Mouse (Mus musculus) thymus, postnatal 36 days (tissue): ENCODE results near the gene Ptprm.

Experiments used
- DNase-seq, 2 experiments: peaks; one replicate each; pipeline ENCODE4 v3.0.0; 2022; ENCODE audit warnings: mixed read lengths in 2 of 2

Gene Ptprm

GRCm38 (mm10) chr17:67209676-67210344, 144.4 kb downstream of the Ptprm start:
- DNase-seq: no peak

DNA sequence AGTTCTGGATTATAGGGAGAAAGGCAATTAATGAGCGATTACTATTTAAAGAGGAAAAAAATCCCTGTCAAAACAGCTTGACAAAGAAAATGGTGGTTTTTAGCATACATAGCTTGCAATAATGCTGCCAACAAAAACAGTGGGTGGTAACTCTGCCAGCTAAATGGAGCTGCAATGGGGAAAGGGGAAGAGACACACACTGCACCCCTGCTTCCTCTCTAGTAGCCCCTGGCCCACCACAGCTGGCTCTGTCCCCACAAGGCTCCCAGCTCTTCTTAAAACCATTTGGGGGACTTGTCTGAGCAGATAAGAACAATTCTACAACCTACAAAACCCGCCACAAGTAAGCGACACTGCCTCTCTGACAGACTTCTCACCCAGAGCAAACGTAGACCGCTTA, 145.7 kb downstream of the Ptprm start:
- no peak for DNase-seq

- DNase-seq: no peak
These were observed 147.3 kb downstream of the Ptprm start for GRCm38 (mm10) chr17:67206984-67207383.

DNA sequence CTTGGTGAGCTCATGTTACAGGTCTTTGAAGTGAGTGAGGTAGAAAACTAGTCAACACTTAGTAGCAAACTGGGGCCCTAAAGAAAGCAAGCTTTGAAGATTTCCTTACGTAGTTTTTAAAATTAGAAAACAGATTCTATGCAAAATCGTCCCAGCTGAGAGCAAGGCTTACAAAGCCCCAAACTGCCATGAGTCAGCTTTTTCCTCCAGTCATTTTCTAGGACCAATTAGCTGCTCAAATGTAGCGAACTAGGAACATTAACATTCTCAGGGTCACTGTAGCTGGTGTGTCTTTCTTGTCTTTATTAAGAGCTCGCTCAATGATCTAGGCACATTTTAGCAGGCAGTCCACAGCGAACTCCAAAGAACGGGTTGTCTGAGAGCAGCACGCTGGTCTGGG, 153.1 kb downstream of the Ptprm start:
- DNase-seq: no peak

GRCm38 (mm10) chr17:67193728-67194127, 160.5 kb downstream of the Ptprm start:
- no peak for DNase-seq

DNA sequence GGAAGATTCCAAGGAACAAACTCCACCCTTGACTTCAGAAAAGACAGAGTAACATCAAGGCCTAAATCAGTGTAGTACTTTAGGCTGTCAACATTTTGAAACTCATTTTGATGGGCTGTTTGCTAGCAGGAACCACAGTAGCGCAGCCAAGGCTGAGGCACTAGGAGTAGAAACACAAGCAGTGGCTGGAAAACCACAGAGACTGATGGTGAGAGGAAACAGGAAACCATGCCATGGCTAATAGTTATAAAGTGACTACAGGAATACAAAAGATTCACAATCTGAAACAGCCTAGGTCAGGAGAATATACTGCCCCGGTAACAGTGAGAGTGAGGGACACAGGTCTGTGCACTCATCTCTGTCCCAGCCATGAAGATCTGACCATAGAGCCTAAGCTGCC, 165.7 kb downstream of the Ptprm start:
- DNase-seq: no peak

GRCm38 (mm10) chr17:67186879-67187278, 167.4 kb downstream of the Ptprm start:
- no peak for DNase-seq

DNA sequence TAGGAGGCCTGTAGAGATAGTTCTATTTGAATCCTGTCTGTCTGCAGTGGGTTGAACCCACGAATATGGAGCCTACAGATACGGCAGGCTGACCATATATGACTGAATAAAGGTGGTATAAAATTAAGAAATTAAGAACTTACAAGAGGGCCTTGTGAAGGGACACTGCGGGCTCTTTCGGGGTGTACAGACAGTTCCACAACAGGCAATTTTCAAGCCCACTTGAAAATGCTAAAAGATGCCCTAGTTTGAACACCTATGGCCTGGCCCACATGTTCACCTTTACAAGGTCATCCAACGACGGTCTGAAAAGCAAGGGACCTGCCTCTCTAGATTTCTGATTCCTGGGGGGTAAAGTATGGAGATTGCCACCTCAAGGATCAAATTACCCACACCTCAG, 168.3 kb downstream of the Ptprm start:
- DNase-seq: no peak

DNA sequence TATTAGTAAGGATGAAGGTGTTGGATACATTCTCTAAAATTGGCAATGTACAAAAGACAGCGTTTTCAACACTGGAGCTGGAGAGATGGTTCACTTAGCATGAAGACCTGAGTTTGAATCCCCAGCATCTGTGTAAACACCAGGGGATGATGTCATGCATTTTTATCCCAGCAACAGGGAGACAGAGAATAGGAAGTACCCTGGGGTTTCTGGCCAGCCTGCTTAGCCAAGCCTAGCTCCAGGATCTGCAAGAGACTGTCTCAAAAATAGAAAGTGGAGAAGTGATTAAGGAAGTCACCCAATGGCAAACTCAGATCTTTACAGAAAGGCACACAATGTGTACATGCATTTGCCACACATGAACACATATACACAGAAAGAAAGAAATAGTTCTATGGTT, 174.8 kb downstream of the Ptprm start:
- no peak for DNase-seq

GRCm38 (mm10) chr17:67178686-67179265, 175.5 kb downstream of the Ptprm start:
- DNase-seq: no peak

GRCm38 (mm10) chr17:67175836-67176235, 178.4 kb downstream of the Ptprm start:
- no peak for DNase-seq

GRCm38 (mm10) chr17:67171353-67171752, 182.9 kb downstream of the Ptprm start:
- DNase-seq: no peak

GRCm38 (mm10) chr17:67170696-67171095, 183.6 kb downstream of the Ptprm start:
- no peak for DNase-seq

DNA sequence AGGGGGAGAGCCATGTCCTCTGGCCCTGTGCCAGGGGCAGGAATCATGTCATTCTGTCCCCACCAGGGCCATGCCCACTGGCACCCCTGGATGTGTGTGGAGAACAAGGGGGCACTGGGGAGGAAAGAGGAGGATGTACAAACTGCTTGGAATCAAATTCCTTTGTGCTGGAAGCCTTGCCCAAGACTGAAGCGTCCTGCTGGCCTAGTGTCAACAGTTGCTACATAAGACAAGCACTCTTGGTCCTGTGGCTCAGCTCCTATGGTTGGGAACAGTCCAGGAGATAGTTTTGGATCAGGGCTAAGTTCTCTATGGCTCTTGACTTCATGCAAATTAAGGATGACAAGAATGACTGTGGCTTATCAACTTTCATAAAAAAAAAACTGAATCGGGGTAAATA, 188.4 kb downstream of the Ptprm start:
- DNase-seq: no peak

GRCm38 (mm10) chr17:67159611-67160010, 194.6 kb downstream of the Ptprm start:
- no peak for DNase-seq

DNA sequence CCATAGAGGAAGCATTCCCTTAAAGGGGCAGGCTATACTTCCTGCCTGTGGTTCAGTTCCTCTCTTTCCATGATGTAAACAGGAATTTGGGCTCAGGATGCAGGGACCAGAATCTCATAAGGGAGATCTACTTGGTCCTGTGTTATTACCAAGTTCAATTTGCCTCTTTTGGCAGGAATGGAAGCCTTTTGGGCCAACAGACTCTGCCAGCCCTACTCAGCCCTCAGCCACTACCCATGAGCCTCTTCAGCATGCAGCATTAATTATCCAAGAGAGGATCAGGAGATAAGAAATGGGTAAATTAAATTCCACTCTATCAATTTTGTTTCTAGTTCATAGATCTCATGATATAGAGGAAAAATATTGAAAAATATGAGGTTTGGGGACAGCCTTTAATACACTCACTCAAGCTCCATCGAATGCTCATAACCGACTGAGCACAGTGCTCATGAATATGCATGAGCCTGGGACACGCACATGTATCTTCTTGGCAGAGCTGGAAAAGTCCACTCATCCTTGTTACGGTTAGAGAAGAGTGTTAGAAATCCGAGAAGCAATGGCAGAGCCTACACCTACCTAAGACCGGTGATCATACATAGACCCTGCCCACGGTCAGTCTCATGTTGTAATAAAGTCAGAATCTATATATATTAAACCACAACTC, 197.0 kb downstream of the Ptprm start:
- no peak for DNase-seq

DNA sequence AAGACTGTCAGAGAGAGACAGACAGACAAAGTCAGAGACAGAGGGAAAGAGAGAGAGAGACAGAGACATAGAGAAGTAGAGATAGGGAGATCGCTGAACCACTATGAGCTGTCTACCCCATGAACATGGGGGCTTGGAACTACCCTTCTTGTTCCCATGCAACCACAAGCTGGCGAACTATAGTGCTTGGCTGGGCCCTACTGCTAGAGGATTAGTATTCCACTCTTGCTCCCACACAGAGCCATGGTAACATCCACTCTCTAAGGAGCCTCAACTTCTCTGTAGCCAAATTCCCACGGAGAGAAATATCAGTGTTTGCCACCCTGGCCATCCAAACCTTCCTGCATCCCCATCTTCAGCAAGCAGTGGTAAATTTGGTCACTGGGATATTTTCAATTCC, 202.0 kb downstream of the Ptprm start:
- DNase-seq: no peak

GRCm38 (mm10) chr17:67150441-67150840, 203.8 kb downstream of the Ptprm start:
- no peak for DNase-seq

- no peak for DNase-seq
These were observed 212.0 kb downstream of the Ptprm start for GRCm38 (mm10) chr17:67142183-67142756.

- DNase-seq: peak in 1 of 2 experiments; percentile 17
These were observed 213.8 kb downstream of the Ptprm start for GRCm38 (mm10) chr17:67140502-67140901.

- no peak for DNase-seq
These were observed 215.3 kb downstream of the Ptprm start for GRCm38 (mm10) chr17:67138981-67139380.

DNA sequence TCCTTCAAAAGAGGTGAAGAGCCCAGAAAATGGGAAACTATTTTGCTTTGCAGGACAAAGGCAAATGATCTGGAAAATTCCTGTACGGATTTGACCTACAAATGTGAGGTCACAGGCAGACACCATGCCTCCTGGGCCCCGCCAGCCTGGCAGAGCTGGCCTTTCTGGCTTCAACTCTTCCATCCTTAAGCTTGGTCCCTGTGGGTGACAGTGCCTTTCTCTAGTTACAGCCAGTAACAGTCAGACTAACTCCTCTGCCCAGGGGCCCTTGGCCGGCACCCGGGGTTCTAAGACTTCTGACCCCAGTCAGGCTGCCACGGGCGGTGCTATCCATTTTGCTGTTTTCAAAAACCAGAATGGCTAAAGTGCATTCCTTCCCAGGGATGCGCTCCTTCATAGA, 217.4 kb downstream of the Ptprm start:
- no peak for DNase-seq

DNA sequence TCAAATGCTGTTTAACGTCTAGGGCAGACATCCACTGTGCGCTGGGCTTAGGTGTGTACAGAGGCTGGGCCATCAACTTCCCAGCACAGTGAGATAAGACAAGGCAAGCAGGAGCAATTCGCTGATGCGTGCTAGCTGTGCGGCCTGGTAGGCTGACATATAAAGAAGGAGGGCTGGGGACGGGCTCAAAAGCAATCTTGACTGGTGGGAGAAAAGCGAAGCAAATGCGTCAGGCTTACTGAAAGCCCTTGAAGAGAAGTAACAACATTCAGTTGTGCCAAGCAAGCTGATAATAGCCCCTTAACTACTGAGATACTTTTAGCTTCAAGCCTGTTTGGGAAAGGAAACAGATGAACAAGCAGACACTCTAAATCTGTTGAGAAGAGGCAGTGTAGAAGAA, 217.8 kb downstream of the Ptprm start:
- DNase-seq: no peak

DNA sequence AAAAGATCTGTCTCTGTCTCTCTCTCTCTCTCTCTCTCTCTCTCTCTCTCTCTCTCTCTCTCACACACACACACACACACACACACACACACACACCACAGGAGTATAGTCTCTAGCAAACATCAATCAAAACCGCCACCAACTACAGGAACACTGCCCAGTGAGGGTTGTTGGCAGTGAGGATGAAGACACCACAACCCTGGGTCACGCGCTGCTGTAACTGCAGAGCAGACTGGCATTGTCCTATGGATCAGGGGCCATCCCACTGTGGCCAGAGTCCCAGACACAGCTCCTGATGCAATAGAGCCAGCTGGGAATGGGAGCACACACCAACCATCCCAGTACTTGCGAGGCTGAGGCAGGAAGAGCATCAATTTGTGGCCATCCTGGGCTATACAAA, 220.0 kb downstream of the Ptprm start:
- no peak for DNase-seq
